Mouse (Mus musculus) forebrain, embryonic 16.5 days (tissue): Measurements from ENCODE around the gene Gng10. TPM values are rescaled to one million over a fixed set of nuclear protein-coding genes. Genes with fewer than 3 reads are reported as not detected.

ENCODE experiments used
- ATAC-seq: fragments of 200-750 bp; cut with Nextera tagmentation; 2 replicates; pipeline ENCODE4 v1.8.0; 2017; ENCODE audit warnings: mild to moderate bottlenecking, moderate library complexity
- H3K27ac ChIP-seq: fragments of 300-500 bp; sonication (generic); 2 replicates; pipeline ENCODE4 v1.5.1; 2014; ENCODE audit warnings: low read length, control low read depth
- H3K27me3 ChIP-seq: fragments of 300-500 bp; sonication (generic); replicated peaks from 2 replicates; pipeline ENCODE4 v1.6.1; 2014; ENCODE audit warnings: low read length; ENCODE audit not compliant: control insufficient read depth, insufficient read depth
- H3K36me3 ChIP-seq: fragments of 300-500 bp; sonication (generic); 2 replicates; pipeline ENCODE4 v1.6.1; 2014; ENCODE audit not compliant: control insufficient read depth, insufficient read depth
- H3K4me1 ChIP-seq: fragments of 300-500 bp; sonication (generic); replicated peaks from 2 replicates; pipeline ENCODE4 v1.6.1; 2014; ENCODE audit warnings: low read length; ENCODE audit not compliant: control insufficient read depth, insufficient read depth
- H3K4me2 ChIP-seq: fragments of 300-500 bp; sonication (generic); 2 replicates; pipeline ENCODE4 v1.6.1; 2014; ENCODE audit warnings: mild to moderate bottlenecking, low read length, control low read depth
- H3K4me3 ChIP-seq: fragments of 300-500 bp; sonication (generic); replicated peaks from 2 replicates; pipeline ENCODE4 v1.5.1; 2014; ENCODE audit warnings: mild to moderate bottlenecking, low read length, control low read depth
- H3K9ac ChIP-seq: fragments of 300-500 bp; sonication (generic); replicated peaks from 2 replicates; pipeline ENCODE4 v1.6.1; 2014; ENCODE audit warnings: low read depth, low read length, control low read depth
- H3K9me3 ChIP-seq: fragments of 300-500 bp; sonication (generic); 2 replicates; pipeline ENCODE4 v1.6.1; 2016; ENCODE audit warnings: low read length; ENCODE audit not compliant: control insufficient read depth
- WGBS: fragments of 180-500 bp; shearing (Covaris S2); extraction: QIAGEN DNeasy Blood & Tissue Kit; methylation state at CpG from one replicate; pipeline ENCODE4 v1.1.7; 2014; 5-methylcytosine and 5-hydroxymethylcytosine counted together
- polyA plus RNA-seq: library from polyadenylated mRNA; unstranded; fragments of >200 nt; fragmentation: Nextera tagmentation; extraction: Ambion mirVana; gene quantifications from 2 replicates; pipeline ENCODE4 v1.2.1, GENCODE M21; 2015

Gene Gng10
- polyA plus RNA-seq, 1 experiment from 2014 or later, result 212 TPM

DNA sequence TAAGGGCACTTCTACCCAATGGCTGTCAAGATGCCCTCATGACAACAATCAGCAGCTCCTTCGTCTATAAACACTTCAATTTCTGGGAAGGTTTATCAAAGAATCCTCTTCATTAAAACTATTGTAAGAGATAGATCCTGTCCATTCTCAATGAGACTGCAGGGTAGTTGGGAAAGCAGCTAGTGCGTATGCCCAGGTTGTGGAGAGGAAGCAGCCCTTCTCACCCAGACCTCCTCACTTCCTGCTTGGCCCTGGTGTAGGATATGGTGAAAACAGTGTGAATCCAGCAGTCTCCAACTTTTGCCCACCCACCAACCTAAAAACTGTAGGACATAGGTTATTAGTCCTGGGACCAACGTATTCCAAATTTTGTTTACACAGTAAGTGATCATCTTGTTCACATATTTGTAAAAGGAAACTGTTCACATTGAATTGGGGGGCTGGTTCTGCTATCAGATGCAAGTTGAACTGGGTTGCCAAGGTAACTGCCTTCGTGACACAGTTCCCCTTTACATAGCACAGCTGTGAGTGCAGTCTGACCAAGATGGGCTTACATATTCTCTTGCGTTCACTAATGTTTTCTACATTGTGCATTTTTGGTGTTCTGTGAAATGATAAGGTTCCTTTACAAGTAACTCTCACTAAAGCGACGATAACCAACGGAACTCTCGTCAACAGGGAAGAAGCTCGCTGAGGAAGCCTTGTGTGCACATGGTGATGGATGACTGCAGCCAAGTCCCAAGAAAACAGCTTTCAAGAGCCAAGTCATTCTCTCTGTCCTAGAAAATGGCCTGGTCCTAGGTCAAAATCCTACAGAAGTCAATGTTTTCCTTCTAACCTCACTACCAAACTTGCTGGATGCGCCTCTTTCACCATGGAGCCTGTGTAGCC lies 5.8 kb downstream of the Gng10 start:
- no peak overlapping the region for H3K4me2 ChIP-seq
- peaks cover 19% of the 10 kb centered on the region for H3K36me3 ChIP-seq
- H3K9ac ChIP-seq, result no peak overlapping the region
- no peak for ATAC-seq
- no peak overlapping the region for H3K27ac ChIP-seq
- H3K4me3 ChIP-seq, result no peak overlapping the region
- no peaks in the 10 kb centered on the region for H3K9me3 ChIP-seq
- no peaks in the 10 kb centered on the region for H3K27me3 ChIP-seq
- H3K4me1 ChIP-seq, result peaks cover 10% of the 10 kb centered on the region
- 90% methylated on average over 11 of the region's 11 CpGs for WGBS

DNA sequence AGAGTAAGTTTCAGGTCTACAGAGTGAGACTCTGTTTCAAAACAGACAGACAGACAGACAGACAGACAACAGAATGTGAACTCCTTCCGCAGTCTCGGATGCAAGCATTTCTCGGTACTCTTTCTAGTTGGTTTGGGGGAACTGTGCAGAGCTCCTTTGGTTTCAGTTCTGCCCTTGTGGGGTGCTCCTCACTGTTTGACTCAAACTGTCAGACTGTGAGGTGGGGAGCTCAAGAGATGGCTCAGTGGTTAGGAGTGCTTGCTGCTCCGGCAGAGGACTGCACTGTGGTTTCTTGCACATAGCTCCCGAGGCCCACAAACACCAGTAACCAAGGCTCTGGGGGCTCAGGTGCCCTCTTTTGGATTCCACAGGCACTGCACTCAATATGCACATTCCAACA lies 8.2 kb downstream of the Gng10 start:
- 96% methylated on average over 5 of the region's 5 CpGs for WGBS
- no peak overlapping the region for H3K9ac ChIP-seq
- no peak overlapping the region for H3K4me2 ChIP-seq
- no peak overlapping the region for H3K27ac ChIP-seq
- peaks cover 19% of the 10 kb centered on the region for H3K36me3 ChIP-seq
- no peaks in the 10 kb centered on the region for H3K9me3 ChIP-seq
- no peak overlapping the region for H3K4me3 ChIP-seq
- no peaks in the 10 kb centered on the region for H3K4me1 ChIP-seq
- H3K27me3 ChIP-seq, result no peaks in the 10 kb centered on the region
- no peak for ATAC-seq

DNA sequence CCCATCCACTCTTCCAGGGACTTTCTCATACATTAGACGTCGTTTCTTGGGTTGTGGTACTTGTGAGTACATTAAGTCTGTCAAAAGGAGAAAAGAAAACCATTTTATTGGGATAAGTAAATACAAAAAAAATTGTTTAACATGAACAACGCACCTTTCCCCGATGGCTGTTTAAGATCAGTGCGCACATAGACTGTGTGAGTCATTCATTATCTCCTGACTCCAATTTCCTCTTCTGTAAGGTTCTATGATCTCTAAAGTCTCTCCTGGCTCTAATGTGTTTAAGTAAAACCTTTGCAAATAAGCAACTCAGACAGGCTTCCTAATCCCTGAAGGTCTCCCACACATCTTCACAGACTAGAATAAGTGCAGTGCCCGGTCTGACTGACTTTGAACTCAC lies 9.0 kb downstream of the Gng10 start:
- no peaks in the 10 kb centered on the region for H3K9me3 ChIP-seq
- no peaks in the 10 kb centered on the region for H3K4me1 ChIP-seq
- H3K27ac ChIP-seq, result no peak overlapping the region
- ATAC-seq, result no peak
- no peaks in the 10 kb centered on the region for H3K27me3 ChIP-seq
- H3K4me3 ChIP-seq, result no peak overlapping the region
- peaks cover 19% of the 10 kb centered on the region for H3K36me3 ChIP-seq
- H3K4me2 ChIP-seq, result no peak overlapping the region
- H3K9ac ChIP-seq, result no peak overlapping the region
- 89% methylated on average over 6 of the region's 6 CpGs for WGBS

DNA sequence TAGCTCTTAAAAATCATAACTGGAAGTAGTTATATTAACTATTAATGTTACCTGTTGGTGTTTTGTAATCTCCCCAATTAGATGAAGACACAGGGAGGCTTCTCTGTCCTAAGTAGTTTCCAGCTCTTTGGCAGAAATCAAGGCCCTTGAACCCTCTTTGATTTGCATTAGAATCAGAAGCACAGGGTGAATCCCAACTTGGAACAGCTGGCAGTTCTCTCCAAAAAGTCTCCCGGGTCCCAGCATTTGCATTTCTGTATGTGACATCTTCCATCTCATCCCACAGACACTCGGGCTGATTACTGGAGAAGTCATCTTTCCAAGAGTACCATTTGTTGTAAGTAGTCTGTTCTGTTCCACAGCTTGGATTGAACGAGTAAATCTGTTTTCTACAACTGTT lies 12.3 kb downstream of the Gng10 start:
- Histone ChIP-seq H3K27me3 (no peaks in the 10 kb centered on the region), H3K9ac (no peak overlapping the region), H3K4me2 (no peak overlapping the region), H3K4me3 (no peak overlapping the region), H3K9me3 (no peaks in the 10 kb centered on the region), H3K36me3 (peaks cover under 1% of the 10 kb centered on the region; the same call in 1 of the 2 replicates), H3K4me1 (no peaks in the 10 kb centered on the region), H3K27ac (no peak overlapping the region)
- ATAC-seq, result no peak
- WGBS, result 41% methylated on average over 3 of the region's 3 CpGs

DNA sequence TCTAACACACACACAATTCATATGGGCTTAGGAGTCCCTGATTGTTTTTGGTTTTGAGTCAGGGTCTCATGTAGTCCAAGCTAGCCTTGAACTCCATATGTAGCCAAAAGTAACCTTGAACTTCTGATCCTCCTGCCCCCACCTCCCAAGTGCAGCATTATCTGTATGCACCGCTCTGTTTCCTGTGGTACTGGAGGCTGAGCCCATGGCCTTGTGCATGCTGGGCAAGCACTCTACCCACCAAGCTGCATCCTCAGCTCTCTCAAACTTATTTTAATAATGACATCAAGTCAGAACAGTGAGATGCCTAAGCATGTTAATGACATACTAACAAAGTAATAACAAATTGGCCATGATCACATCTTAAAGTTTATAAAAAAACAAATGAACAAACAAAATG lies 16.2 kb downstream of the Gng10 start:
- no peak overlapping the region for H3K27ac ChIP-seq
- H3K4me3 ChIP-seq, result no peak overlapping the region
- ATAC-seq, result no peak
- WGBS, result 93% methylated on average over 1 of the region's 1 CpGs
- no peak overlapping the region for H3K9ac ChIP-seq
- H3K36me3 ChIP-seq, result no peaks in the 10 kb centered on the region
- H3K4me2 ChIP-seq, result no peak overlapping the region
- no peaks in the 10 kb centered on the region for H3K27me3 ChIP-seq
- H3K4me1 ChIP-seq, result no peaks in the 10 kb centered on the region
- H3K9me3 ChIP-seq, result no peaks in the 10 kb centered on the region

DNA sequence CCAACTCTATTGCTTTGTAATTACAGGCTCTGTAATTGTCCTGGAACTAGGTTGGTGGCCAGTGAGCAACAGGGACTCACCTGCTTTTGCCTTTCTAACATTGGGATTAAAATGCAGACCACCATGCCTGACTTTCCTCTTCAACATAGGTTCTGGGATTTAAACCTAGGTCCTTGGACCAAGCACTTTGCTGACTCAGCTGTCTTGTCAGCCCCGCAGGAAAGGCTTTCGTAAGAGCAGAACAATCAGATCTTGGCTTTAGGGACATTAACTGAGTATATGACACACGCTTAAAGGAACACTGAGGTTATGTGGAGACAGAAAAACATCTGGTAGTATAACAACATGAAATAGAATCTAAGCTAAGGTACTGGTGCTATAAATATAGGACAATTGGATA lies 23.0 kb downstream of the Gng10 start:
- Histone ChIP-seq H3K27me3 (no peaks in the 10 kb centered on the region), H3K4me3 (no peak overlapping the region), H3K27ac (no peak overlapping the region), H3K4me1 (no peaks in the 10 kb centered on the region), H3K9me3 (no peaks in the 10 kb centered on the region), H3K9ac (no peak overlapping the region), H3K4me2 (no peak overlapping the region), H3K36me3 (no peaks in the 10 kb centered on the region)
- ATAC-seq, result no peak
- 92% methylated on average over 3 of the region's 3 CpGs for WGBS

DNA sequence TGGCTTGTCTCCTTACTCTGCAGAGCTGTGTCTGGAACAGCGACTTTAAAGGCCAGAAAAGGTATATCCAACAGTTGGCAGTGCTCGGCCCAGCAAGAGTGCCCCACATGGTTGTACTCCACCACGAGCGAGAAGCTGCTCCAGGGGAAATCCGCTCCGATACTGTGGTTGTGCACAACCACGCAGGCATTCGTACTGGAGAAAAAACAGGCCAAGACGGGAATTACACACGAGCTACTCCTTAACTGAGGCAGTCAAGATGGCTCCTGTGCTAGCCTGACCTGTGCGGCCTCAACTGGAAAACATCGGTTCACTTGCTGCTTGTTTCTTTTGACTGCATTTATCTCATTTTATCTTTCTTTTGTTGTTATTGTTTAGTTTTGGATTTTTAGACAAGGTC lies 27.6 kb downstream of the Gng10 start:
- no peaks in the 10 kb centered on the region for H3K4me1 ChIP-seq
- no peak overlapping the region for H3K4me3 ChIP-seq
- no peak overlapping the region for H3K9ac ChIP-seq
- no peaks in the 10 kb centered on the region for H3K27me3 ChIP-seq
- no peaks in the 10 kb centered on the region for H3K36me3 ChIP-seq
- no peak for ATAC-seq
- WGBS, result 77% methylated on average over 12 of the region's 12 CpGs
- H3K9me3 ChIP-seq, result no peaks in the 10 kb centered on the region
- H3K4me2 ChIP-seq, result no peak overlapping the region
- no peak overlapping the region for H3K27ac ChIP-seq

DNA sequence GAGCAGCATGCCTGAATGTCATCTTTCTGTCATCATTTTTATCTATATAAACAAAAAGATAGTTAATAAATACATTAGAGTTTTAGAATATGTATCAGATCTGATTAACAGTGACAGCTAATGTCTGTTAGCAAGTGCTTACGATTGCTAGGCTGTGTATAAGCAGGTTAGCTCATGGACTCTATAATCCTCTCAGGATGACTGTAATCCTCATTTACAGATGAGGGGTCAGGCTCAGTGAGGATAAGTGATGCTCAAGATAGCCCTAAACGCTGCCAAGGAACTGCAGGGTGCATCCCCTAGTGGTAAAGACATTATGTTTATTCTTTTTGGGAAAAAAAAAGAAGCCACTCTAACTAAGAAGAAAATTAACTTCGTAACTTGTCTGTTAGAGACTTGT lies 34.4 kb downstream of the Gng10 start:
- Histone ChIP-seq H3K36me3 (no peaks in the 10 kb centered on the region), H3K4me1 (no peaks in the 10 kb centered on the region), H3K4me3 (no peak overlapping the region), H3K9me3 (no peaks in the 10 kb centered on the region), H3K4me2 (no peak overlapping the region), H3K9ac (no peak overlapping the region), H3K27ac (no peak overlapping the region), H3K27me3 (no peaks in the 10 kb centered on the region)
- 51% methylated on average over 3 of the region's 3 CpGs for WGBS
- ATAC-seq, result no peak

DNA sequence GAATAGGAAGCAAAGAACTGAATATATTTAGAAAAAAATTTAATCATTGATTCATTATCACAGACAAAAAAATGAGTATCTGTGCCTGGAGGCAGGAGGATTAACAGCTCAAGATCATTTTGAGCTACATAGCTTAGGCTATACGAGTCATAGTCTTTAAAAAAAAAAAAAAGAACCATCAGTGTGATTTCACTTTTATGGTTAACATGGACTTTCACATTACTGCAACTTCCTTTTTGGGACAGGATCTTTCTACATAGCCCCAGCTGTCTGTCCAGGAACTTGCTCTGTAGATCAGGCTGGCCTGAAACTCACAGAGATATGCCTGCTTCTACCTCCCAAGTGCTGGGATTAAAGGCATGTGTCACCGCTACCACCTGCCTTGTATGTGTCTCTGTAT lies 48.5 kb downstream of the Gng10 start:
- Histone ChIP-seq H3K36me3 (no peaks in the 10 kb centered on the region), H3K4me1 (no peaks in the 10 kb centered on the region), H3K4me2 (no peak overlapping the region), H3K9me3 (no peaks in the 10 kb centered on the region), H3K27me3 (no peaks in the 10 kb centered on the region), H3K27ac (no peak overlapping the region), H3K9ac (no peak overlapping the region), H3K4me3 (no peak overlapping the region)
- no peak for ATAC-seq
- WGBS, result 84% methylated on average over 2 of the region's 2 CpGs

DNA sequence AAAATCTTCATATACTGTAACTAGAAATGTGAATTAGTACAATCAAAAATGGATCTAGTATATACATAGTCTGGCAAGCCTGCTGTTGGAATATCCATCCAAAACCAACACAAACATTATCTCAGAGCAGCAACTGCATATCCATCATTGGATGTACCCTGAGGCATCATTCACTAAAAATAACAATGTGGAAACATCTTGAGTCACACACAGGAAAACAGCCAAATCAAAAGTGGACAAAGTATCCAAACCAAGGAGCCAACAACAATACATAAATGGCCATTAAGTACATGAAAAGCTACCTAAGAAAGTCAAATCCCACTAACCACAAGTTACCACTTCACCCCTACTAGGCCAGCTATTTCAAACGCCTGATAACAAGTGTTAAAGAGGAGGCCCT lies 54.5 kb downstream of the Gng10 start:
- no peak overlapping the region for H3K4me3 ChIP-seq
- 42% methylated on average over 1 of the region's 1 CpGs for WGBS
- no peaks in the 10 kb centered on the region for H3K9me3 ChIP-seq
- H3K27ac ChIP-seq, result no peak overlapping the region
- no peak overlapping the region for H3K9ac ChIP-seq
- ATAC-seq, result no peak
- H3K27me3 ChIP-seq, result no peaks in the 10 kb centered on the region
- no peaks in the 10 kb centered on the region for H3K4me1 ChIP-seq
- H3K36me3 ChIP-seq, result no peaks in the 10 kb centered on the region
- no peak overlapping the region for H3K4me2 ChIP-seq
